ENCODE assay signal across 16 mouse cellular contexts in genomic region chr19:49741239-49741638, GRCm38 (mm10).
A peak's percentile ranks its signal among the peaks of the same experiment; 100 is the strongest.
DNase-seq lines count a peak whose midpoint lies in the region; ATAC-seq and TF ChIP-seq lines count a peak whose summit lies in the region.
"Had no signal": no experiment of that assay in that cellular context is flagged by ENCODE, and none has a peak within 500 bp of the region (broad histone marks: within the 10 kb centered on the region; RNA-seq: fewer than 3 reads in every experiment).

No protein-coding gene starts in this region.

- no peak overlapping the region for H3K27ac ChIP-seq in forebrain, embryonic 16.5 days (ENCODE audit: low read length)
- H3K27ac ChIP-seq in forebrain, embryonic 15.5 days (replicated peaks) = no peak overlapping the region
- H3K27ac ChIP-seq in limb, embryonic 14.5 days (replicated peaks; ENCODE audit: low read depth, low read length) = no peak overlapping the region
- H3K27ac ChIP-seq: liver, embryonic 12.5 days had no signal

- ATAC-seq in forebrain, embryonic 16.5 days = no peak
- no peak for ATAC-seq in forebrain, embryonic 15.5 days (replicated peaks)
- ATAC-seq in limb, embryonic 14.5 days (ENCODE audit: low FRiP score, low read depth) = no peak
- no peak for ATAC-seq in megakaryocyte-erythroid progenitor cell, adult 5-6 weeks (replicated peaks; ENCODE audit: low FRiP score, low TSS enrichment, poor library complexity, severe bottlenecking)
- ATAC-seq: hindbrain, embryonic 16.5 days; liver, embryonic 12.5 days had no signal

- peak overlapping the region; percentile 43; the same call in 1 of the 2 replicates for H3K4me2 ChIP-seq in forebrain, embryonic 16.5 days (ENCODE audit: low read length)
- no peak overlapping the region for H3K4me2 ChIP-seq in forebrain, embryonic 15.5 days (replicated peaks)
- no peak overlapping the region for H3K4me2 ChIP-seq in limb, embryonic 14.5 days (replicated peaks; ENCODE audit: low read depth, low read length, severe bottlenecking)
- H3K4me2 ChIP-seq: heart, embryonic 11.5 days; liver, embryonic 12.5 days had no signal

- H3K4me1 ChIP-seq in forebrain, embryonic 16.5 days (replicated peaks; ENCODE audit: control insufficient read depth, insufficient read depth, low read length) = 0 out of 2 replicates have a peak, but pooled peaks cover 3% of the 10 kb centered on the region
- peaks cover 6% of the 10 kb centered on the region; the same call in 1 of the 2 replicates for H3K4me1 ChIP-seq in forebrain, embryonic 15.5 days
- H3K4me1 ChIP-seq in limb, embryonic 14.5 days (ENCODE audit: control insufficient read depth, insufficient read depth, low read length) = no peaks in the 10 kb centered on the region
- H3K4me1 ChIP-seq: liver, embryonic 12.5 days had no signal

- WGBS in forebrain, embryonic 16.5 days = 48% methylated on average over 6 of the region's 6 CpGs
- 40% methylated on average over 6 of the region's 6 CpGs for WGBS in forebrain, embryonic 15.5 days
- 47% methylated on average over 6 of the region's 6 CpGs for WGBS in limb, embryonic 14.5 days

- DNase-seq in left cerebral cortex, postnatal 14 days (ENCODE audit: low spot score in 2 of 2) = peak; percentile 7 to 8
- DNase-seq in left cerebral cortex, postnatal 36 days (ENCODE audit: low spot score in 2 of 2) = no peak
- DNase-seq in MN1 (ENCODE audit: low spot score) = peak; percentile 32
- DNase-seq in limb, embryonic 14.5 days (ENCODE audit: low spot score) = peak; percentile 58
- no peak for DNase-seq in frontal cortex, postnatal 14 days (ENCODE audit: low spot score in 2 of 2)
- DNase-seq: adrenal gland, postnatal 10 days; cerebellum, adult 11 months; kidney, postnatal 14 days; layer of hippocampus, postnatal 36 days; thymus, postnatal 25 days had no signal

- H3K9me3 ChIP-seq in forebrain, embryonic 16.5 days (ENCODE audit: control insufficient read depth, low read length) = no peaks in the 10 kb centered on the region
- H3K9me3 ChIP-seq in forebrain, embryonic 15.5 days = no peaks in the 10 kb centered on the region
- H3K9me3 ChIP-seq in limb, embryonic 14.5 days (ENCODE audit: control insufficient read depth, low read length) = no peaks in the 10 kb centered on the region
- H3K9me3 ChIP-seq: liver, embryonic 12.5 days had no signal

- H3K27me3 ChIP-seq in forebrain, embryonic 16.5 days (replicated peaks; ENCODE audit: control insufficient read depth, insufficient read depth, low read length) = no peaks in the 10 kb centered on the region
- no peaks in the 10 kb centered on the region for H3K27me3 ChIP-seq in forebrain, embryonic 15.5 days
- H3K27me3 ChIP-seq in limb, embryonic 14.5 days (ENCODE audit: control insufficient read depth, insufficient read depth, low read length) = no peaks in the 10 kb centered on the region
- H3K27me3 ChIP-seq: liver, embryonic 12.5 days had no signal

- H3K4me3 ChIP-seq in forebrain, embryonic 16.5 days (replicated peaks; ENCODE audit: low read length) = no peak overlapping the region
- no peak overlapping the region for H3K4me3 ChIP-seq in forebrain, embryonic 15.5 days
- no peak overlapping the region for H3K4me3 ChIP-seq in limb, embryonic 14.5 days (replicated peaks; ENCODE audit: low read length)
- H3K4me3 ChIP-seq: liver, embryonic 12.5 days had no signal

- H3K36me3 ChIP-seq in forebrain, embryonic 16.5 days (ENCODE audit: control insufficient read depth, insufficient read depth) = no peaks in the 10 kb centered on the region
- no peaks in the 10 kb centered on the region for H3K36me3 ChIP-seq in forebrain, embryonic 15.5 days
- H3K36me3 ChIP-seq in limb, embryonic 14.5 days (ENCODE audit: control insufficient read depth, insufficient read depth, low read length) = no peaks in the 10 kb centered on the region
- H3K36me3 ChIP-seq: liver, embryonic 12.5 days had no signal

- H3K9ac ChIP-seq in forebrain, embryonic 16.5 days (replicated peaks; ENCODE audit: low read depth, low read length) = no peak overlapping the region
- no peak overlapping the region for H3K9ac ChIP-seq in forebrain, embryonic 15.5 days (replicated peaks)
- H3K9ac ChIP-seq in limb, embryonic 14.5 days (ENCODE audit: low read depth, low read length, severe bottlenecking) = no peak overlapping the region
- H3K9ac ChIP-seq: liver, embryonic 12.5 days had no signal

- no peak for TF ChIP-seq POLR2A in limb, embryonic 14.5 days (IDR thresholded peaks at IDR 0.05; ENCODE audit: borderline replicate concordance, extremely low read depth, insufficient read depth, insufficient read length)

- intact Hi-C loops in left cerebral cortex, postnatal 14 days (cut with DNase I) = loop anchor here (5.0 kb wide), 1 partner anchor 204 kb away; no protein-coding TSS in a partner anchor
- intact Hi-C loops in left cerebral cortex, postnatal 36 days (cut with DNase I) = loop anchor here (2.0 to 10.0 kb wide), 2 partner anchors 202 to 1596 kb away; no protein-coding TSS in a partner anchor

Comparison
In these comparisons a context has a peak if more than half of its experiments do, and no peak if none do; other contexts are left out.
1. DNase-seq: peak in left cerebral cortex, postnatal 14 days (2 of 2), MN1 (single experiment) and limb, embryonic 14.5 days (single experiment); none in left cerebral cortex, postnatal 36 days (0 of 2) and frontal cortex, postnatal 14 days (0 of 2).